Mouse (Mus musculus): ENCODE measurements at regions not wholly inside any gene's neighbourhood (a gene's known extent, or its start where the extent isn't known, plus 50 kb on each side); places are given as distances from the start of the nearest gene placed in this dataset.

GRCm38 (mm10) chr4:11885499-11885898 is 95.6 kb downstream of the Gm10604 start:
- TF ChIP-seq POLR2A (IDR thresholded peaks at IDR 0.05; ENCODE audit: control insufficient read depth, extremely low read depth, insufficient read depth, low read length, poor library complexity): no peak
- TF ChIP-seq CTCF (IDR thresholded peaks at IDR 0.05; ENCODE audit: borderline replicate concordance, control insufficient read depth, extremely low read depth, insufficient read depth, low read length, poor library complexity): no peak

Data from thymus, adult 2 months (tissue).